Mouse (Mus musculus): Measurements from ENCODE around the gene Tfap4. TPM values are rescaled to one million over a fixed set of nuclear protein-coding genes. Genes with fewer than 3 reads are reported as not detected.

The Tfap4 gene
- polyA plus RNA-seq, 1 experiment, result 19.0 TPM

DNA sequence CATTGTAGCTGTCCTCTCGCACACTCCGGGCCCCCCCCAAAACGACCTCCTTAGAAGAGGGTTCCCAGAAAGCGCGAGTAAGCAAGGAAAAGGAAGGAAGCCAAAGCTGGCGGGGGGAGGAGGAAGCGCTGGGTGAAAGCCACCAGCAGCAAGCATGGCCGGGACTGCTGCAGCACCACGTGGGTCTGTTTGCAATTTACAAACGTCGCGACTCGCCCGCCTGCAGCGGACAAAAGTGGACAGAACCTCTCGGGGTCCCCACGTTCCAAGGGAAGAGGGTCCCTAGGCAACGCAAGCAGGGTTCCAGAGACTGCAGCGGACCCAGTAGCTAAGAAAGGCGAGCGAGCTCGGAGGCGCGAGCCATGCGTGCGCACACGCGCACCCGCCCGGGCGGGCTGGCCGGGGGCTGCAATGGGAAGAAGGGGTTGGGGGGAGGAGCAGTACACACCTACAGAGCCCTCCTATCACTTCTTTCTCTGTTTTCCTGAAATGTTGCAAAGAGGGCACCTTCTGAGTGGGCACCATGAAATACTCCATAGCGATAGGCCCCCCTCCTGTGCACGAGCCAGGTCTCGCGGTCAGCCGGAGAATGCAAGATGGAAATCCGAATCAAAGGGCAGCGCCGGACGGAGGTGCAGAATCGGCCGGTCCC, 548 bp downstream of the Tfap4 start:
- peak overlapping the region; percentile 91 for H3ac ChIP-seq (ENCODE audit: control insufficient read depth, insufficient read length, low read depth)

DNA sequence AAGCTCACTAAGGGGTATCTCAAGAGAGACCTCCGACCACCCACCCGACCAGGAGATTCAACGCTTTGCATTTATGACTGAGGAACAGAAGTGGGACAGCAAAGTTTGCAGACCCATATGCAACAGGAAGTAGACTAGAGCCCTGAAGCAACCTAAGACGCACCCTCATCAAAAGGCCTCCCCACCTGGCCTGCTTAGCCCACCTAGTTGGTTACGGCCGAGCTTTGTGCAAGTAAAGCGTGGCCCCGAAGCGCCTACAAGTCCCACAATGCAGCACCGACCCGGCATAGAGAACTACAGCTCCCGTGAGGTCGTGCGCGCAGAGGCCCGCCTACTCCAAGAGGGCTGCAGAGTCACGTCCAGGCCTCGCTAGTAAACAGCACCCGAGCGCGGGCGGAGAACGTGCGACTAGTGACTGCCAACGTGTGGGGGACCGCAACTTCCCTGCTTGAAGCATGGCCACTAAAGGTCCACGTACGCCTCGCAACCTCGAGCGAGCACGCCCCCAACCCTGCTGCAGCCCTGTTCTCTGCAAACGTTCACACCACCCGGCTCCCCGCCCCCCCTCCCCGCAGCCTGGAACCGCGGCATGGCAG, 1.2 kb downstream of the Tfap4 start:
- TF ChIP-seq CEBPB (IDR thresholded peaks at IDR 0.05; ENCODE audit: low read depth), result no peak
- TF ChIP-seq MAX (IDR thresholded peaks at IDR 0.05), result peak; percentile 73
- peaks cover 43% of the 10 kb centered on the region for H3K79me3 ChIP-seq (ENCODE audit: low read depth)
- peaks cover 17% of the 10 kb centered on the region for H3K36me3 ChIP-seq (ENCODE audit: control insufficient read depth, insufficient read depth)
- peak overlapping the region; percentile 93 for H3K4me3 ChIP-seq (ENCODE audit: insufficient read depth, poor library complexity, severe bottlenecking)
- no peaks in the 10 kb centered on the region for H3K27me3 ChIP-seq (ENCODE audit: control insufficient read depth, insufficient read depth, insufficient read length)
- peaks cover 60% of the 10 kb centered on the region for H3K79me2 ChIP-seq (ENCODE audit: control insufficient read depth, insufficient read depth)
- peak overlapping the region; percentile 91 for H3ac ChIP-seq (ENCODE audit: control insufficient read depth, insufficient read length, low read depth)

More for the DNA sequence above, 548 bp downstream of the Tfap4 start:
- Histone ChIP-seq H3K79me3 (ENCODE audit: low read depth) (peaks cover 38% of the 10 kb centered on the region), H3K79me2 (ENCODE audit: control insufficient read depth, insufficient read depth) (peaks cover 54% of the 10 kb centered on the region), H3K4me3 (ENCODE audit: insufficient read depth, poor library complexity, severe bottlenecking) (peak overlapping the region; percentile 93), H3K36me3 (ENCODE audit: control insufficient read depth, insufficient read depth) (peaks cover 17% of the 10 kb centered on the region), H3K27me3 (ENCODE audit: control insufficient read depth, insufficient read depth, insufficient read length) (no peaks in the 10 kb centered on the region)
- TF ChIP-seq MYOD1 (IDR thresholded peaks at IDR 0.05; ENCODE audit: control insufficient read depth, insufficient read length, low read depth), result no peak
- no peak for TF ChIP-seq MYOG (IDR thresholded peaks at IDR 0.05; ENCODE audit: control insufficient read depth, extremely low read depth, insufficient read length)
- peak; percentile 93 for TF ChIP-seq MAX (IDR thresholded peaks at IDR 0.05)
- no peak for TF ChIP-seq CTCF (IDR thresholded peaks at IDR 0.05; ENCODE audit: control insufficient read depth, insufficient read depth, insufficient read length)
- TF ChIP-seq CEBPB (IDR thresholded peaks at IDR 0.05; ENCODE audit: low read depth), result no peak
- peak; percentile 45 for TF ChIP-seq USF1 (IDR thresholded peaks at IDR 0.05; ENCODE audit: low read depth)
- TF ChIP-seq FOSL1 (IDR thresholded peaks at IDR 0.05; ENCODE audit: insufficient read depth, low read length, poor library complexity, severe bottlenecking), result no peak

DNA sequence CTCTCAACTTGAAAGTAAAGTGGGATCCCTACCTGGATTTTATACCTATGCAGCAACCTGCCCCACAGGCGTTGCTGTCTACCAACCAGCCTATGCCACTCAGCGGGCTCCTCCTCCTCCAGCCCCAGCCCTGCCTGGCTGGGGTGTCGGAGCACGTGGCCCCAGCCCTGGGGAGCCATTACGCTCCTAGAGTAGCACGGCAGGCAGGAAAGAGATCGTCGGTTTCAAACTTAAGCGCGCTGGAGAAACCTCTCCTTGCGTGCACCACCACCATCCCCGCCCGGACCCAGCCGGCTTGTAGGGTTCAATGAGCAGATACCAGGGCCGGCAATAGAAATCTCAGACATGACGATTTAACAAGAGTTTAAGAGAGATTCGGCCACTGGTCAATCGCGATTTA, 1.7 kb downstream of the Tfap4 start:
- no peak for TF ChIP-seq MYOG (IDR thresholded peaks at IDR 0.05; ENCODE audit: control insufficient read depth, extremely low read depth, insufficient read length)
- TF ChIP-seq MAX (IDR thresholded peaks at IDR 0.05), result peak; percentile 98
- TF ChIP-seq USF1 (IDR thresholded peaks at IDR 0.05; ENCODE audit: low read depth), result peak; percentile 83
- TF ChIP-seq CEBPB (IDR thresholded peaks at IDR 0.05; ENCODE audit: low read depth), result no peak
- TF ChIP-seq FOSL1 (IDR thresholded peaks at IDR 0.05; ENCODE audit: insufficient read depth, low read length, poor library complexity, severe bottlenecking), result no peak
- Histone ChIP-seq H3K36me3 (ENCODE audit: control insufficient read depth, insufficient read depth) (peaks cover 17% of the 10 kb centered on the region), H3K27me3 (ENCODE audit: control insufficient read depth, insufficient read depth, insufficient read length) (no peaks in the 10 kb centered on the region), H3ac (ENCODE audit: control insufficient read depth, insufficient read length, low read depth) (peak overlapping the region; percentile 91), H3K79me2 (ENCODE audit: control insufficient read depth, insufficient read depth) (peaks cover 64% of the 10 kb centered on the region), H3K79me3 (ENCODE audit: low read depth) (peaks cover 47% of the 10 kb centered on the region), H3K4me3 (ENCODE audit: insufficient read depth, poor library complexity, severe bottlenecking) (peak overlapping the region; percentile 93)

DNA sequence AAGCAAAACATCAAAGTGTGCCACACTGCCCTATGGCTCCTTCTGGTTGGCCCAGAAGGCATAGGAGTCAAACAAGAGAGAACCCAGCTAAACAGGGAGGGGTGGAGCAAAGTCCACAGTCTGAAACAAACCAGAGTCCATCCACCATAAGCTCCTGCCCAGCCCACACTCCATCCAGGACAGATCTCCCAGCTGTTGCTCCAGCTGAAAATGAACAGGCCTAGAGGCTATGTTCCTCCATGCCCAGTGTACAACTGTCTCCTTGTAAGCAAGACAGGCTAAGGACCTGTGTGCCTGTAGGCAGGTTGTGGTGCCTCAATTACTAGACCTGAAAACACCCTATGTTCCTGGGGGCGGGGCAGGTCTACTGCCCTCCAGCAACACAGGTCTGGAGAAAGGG, 2.6 kb downstream of the Tfap4 start:
- no peak overlapping the region for H3K4me3 ChIP-seq (ENCODE audit: insufficient read depth, poor library complexity, severe bottlenecking)
- H3K79me2 ChIP-seq (ENCODE audit: control insufficient read depth, insufficient read depth), result peaks cover 72% of the 10 kb centered on the region
- peaks cover 50% of the 10 kb centered on the region for H3K79me3 ChIP-seq (ENCODE audit: low read depth)
- H3K27me3 ChIP-seq (ENCODE audit: control insufficient read depth, insufficient read depth, insufficient read length), result no peaks in the 10 kb centered on the region
- no peak overlapping the region for H3ac ChIP-seq (ENCODE audit: control insufficient read depth, insufficient read length, low read depth)
- H3K36me3 ChIP-seq (ENCODE audit: control insufficient read depth, insufficient read depth), result peaks cover 17% of the 10 kb centered on the region
- no peak for TF ChIP-seq MYOD1 (IDR thresholded peaks at IDR 0.05; ENCODE audit: control insufficient read depth, insufficient read length, low read depth)
- TF ChIP-seq CEBPB (IDR thresholded peaks at IDR 0.05; ENCODE audit: low read depth), result no peak
- TF ChIP-seq USF1 (IDR thresholded peaks at IDR 0.05; ENCODE audit: low read depth), result no peak
- TF ChIP-seq MAX (IDR thresholded peaks at IDR 0.05), result no peak

DNA sequence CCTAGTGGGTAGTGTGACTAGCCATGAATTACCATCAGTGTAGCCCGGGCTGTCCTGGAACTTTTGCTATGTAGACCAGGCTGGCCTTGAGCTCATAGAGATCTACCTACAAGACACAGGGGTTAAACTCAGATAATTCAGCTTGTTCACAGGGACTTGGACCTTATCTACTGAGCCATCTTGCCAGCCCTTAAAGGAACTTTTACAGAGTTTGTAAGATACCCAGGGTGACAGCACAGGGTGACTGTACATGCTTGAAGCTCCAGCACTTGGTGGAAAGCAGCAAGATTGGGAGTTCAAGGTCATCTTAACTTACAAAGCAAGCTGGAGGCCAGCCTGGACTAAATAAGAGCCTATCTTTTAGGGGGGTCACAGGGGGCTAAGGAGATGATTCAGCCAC, 4.1 kb downstream of the Tfap4 start:
- H3K79me3 ChIP-seq (ENCODE audit: low read depth), result peaks cover 51% of the 10 kb centered on the region
- peaks cover 82% of the 10 kb centered on the region for H3K79me2 ChIP-seq (ENCODE audit: control insufficient read depth, insufficient read depth)
- no peak overlapping the region for H3K4me3 ChIP-seq (ENCODE audit: insufficient read depth, poor library complexity, severe bottlenecking)
- peaks cover 32% of the 10 kb centered on the region for H3K36me3 ChIP-seq (ENCODE audit: control insufficient read depth, insufficient read depth)
- H3K27me3 ChIP-seq (ENCODE audit: control insufficient read depth, insufficient read depth, insufficient read length), result no peaks in the 10 kb centered on the region
- H3ac ChIP-seq (ENCODE audit: control insufficient read depth, insufficient read length, low read depth), result no peak overlapping the region
- TF ChIP-seq USF1 (IDR thresholded peaks at IDR 0.05; ENCODE audit: low read depth), result no peak
- no peak for TF ChIP-seq MYOG (IDR thresholded peaks at IDR 0.05; ENCODE audit: control insufficient read depth, extremely low read depth, insufficient read length)
- no peak for TF ChIP-seq FOSL1 (IDR thresholded peaks at IDR 0.05; ENCODE audit: insufficient read depth, low read length, poor library complexity, severe bottlenecking)
- no peak for TF ChIP-seq CEBPB (IDR thresholded peaks at IDR 0.05; ENCODE audit: low read depth)
- no peak for TF ChIP-seq MYOD1 (IDR thresholded peaks at IDR 0.05; ENCODE audit: control insufficient read depth, insufficient read length, low read depth)
- no peak for TF ChIP-seq CTCF (IDR thresholded peaks at IDR 0.05; ENCODE audit: control insufficient read depth, insufficient read depth, insufficient read length)
- no peak for TF ChIP-seq MAX (IDR thresholded peaks at IDR 0.05)

Measured in C2C12 (cell line).